Mouse (Mus musculus) cerebellum, adult 2 months (tissue): Measurements from ENCODE around the gene Gpkow.

Experiments
- CTCF ChIP-seq: fragments of 200-500 bp; IDR thresholded peaks from 2 replicates; pipeline ENCODE4 v1.5.1; 2011; ENCODE audit warnings: low read depth, mild to moderate bottlenecking, control low read depth, low read length, moderate library complexity, borderline replicate concordance; ENCODE audit not compliant: insufficient read depth
- POLR2A ChIP-seq: fragments of 200-500 bp; IDR thresholded peaks from 2 replicates; pipeline ENCODE4 v1.6.1; 2011; ENCODE audit warnings: low read length, control low read depth, borderline replicate concordance; ENCODE audit not compliant: insufficient read depth

DNA sequence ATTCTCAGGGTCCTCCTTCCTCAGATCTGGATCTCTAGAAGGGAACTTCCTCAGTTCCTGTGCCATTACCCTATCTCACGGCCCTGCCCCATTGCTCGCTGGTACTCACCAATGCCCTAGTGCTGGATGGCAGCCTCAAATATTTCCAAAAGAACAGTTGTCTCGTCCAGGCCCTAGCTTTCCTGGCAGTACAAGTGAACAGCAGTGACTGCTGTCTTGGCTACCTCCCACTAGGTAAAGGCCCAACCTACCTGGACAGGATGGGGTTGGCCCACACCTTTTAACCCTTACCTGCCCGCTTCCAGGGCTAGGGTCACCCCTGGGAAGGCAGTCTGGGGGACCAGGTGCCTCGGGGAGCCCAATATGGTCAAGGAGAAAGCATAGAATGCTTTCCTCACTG is 44.2 kb downstream of the Gpkow start:
- TF ChIP-seq CTCF = no peak
- peak; percentile 54; the same call in 1 of the 2 replicates for TF ChIP-seq POLR2A
